Mouse (Mus musculus): Measurements from ENCODE around the gene Ubxn6. TPM values are rescaled to one million over a fixed set of nuclear protein-coding genes. Genes with fewer than 3 reads are reported as not detected.
"Not testable (repeated sequence)": the region's sequence is repeated elsewhere in the genome, so short reads cannot be mapped to it uniquely, and the experiment has no call there.

Gene Ubxn6
- polyA plus RNA-seq, 1 experiment from 2014 or later, result 75.6 TPM

GRCm38 (mm10) chr17:56080781-56081585, 6.2 kb upstream of the Ubxn6 start:
- Histone ChIP-seq H3K4me3 (replicated peaks; ENCODE audit: low read length) (peak overlapping the region; percentile 95), H3K4me2 (replicated peaks) (peak overlapping the region; percentile 93), H3K27me3 (ENCODE audit: control insufficient read depth, insufficient read depth, low read length) (no peaks in the 10 kb centered on the region), H3K36me3 (replicated peaks; ENCODE audit: control insufficient read depth, insufficient read depth) (peaks cover 31% of the 10 kb centered on the region), H3K27ac (peak overlapping the region; percentile 29; the same call in 1 of the 2 replicates), H3K9ac (peak overlapping the region; percentile 90), H3K4me1 (replicated peaks; ENCODE audit: control insufficient read depth, insufficient read depth, low read length) (peaks cover 24% of the 10 kb centered on the region), H3K9me3 (ENCODE audit: control insufficient read depth, low read length) (no peaks in the 10 kb centered on the region)
- DNase-seq (ENCODE audit: low spot score), result peak; percentile 76
- 8% methylated on average over 8 of the region's 8 CpGs for WGBS
- peak; percentile 44 for ATAC-seq (ENCODE audit: low FRiP score)

GRCm38 (mm10) chr17:56079921-56080320, 5.1 kb upstream of the Ubxn6 start:
- H3K27ac ChIP-seq, result peak overlapping the region; percentile 74; the same call in 1 of the 2 replicates
- ATAC-seq (ENCODE audit: low FRiP score), result no peak
- DNase-seq (ENCODE audit: low spot score), result no peak
- no peaks in the 10 kb centered on the region for H3K9me3 ChIP-seq (ENCODE audit: control insufficient read depth, low read length)
- H3K9ac ChIP-seq, result peak overlapping the region; percentile 90
- H3K4me1 ChIP-seq (replicated peaks; ENCODE audit: control insufficient read depth, insufficient read depth, low read length), result peaks cover 24% of the 10 kb centered on the region
- no peaks in the 10 kb centered on the region for H3K27me3 ChIP-seq (ENCODE audit: control insufficient read depth, insufficient read depth, low read length)
- H3K4me3 ChIP-seq (replicated peaks; ENCODE audit: low read length), result peak overlapping the region; percentile 95
- peaks cover 29% of the 10 kb centered on the region for H3K36me3 ChIP-seq (replicated peaks; ENCODE audit: control insufficient read depth, insufficient read depth)
- peak overlapping the region; percentile 93 for H3K4me2 ChIP-seq (replicated peaks)
- WGBS, result 2% methylated on average over 10 of the region's 11 CpGs

- H3K4me1 ChIP-seq (replicated peaks; ENCODE audit: control insufficient read depth, insufficient read depth, low read length), result peaks cover 26% of the 10 kb centered on the region
- ATAC-seq (ENCODE audit: low FRiP score) (peak; percentile 94), DNase-seq (ENCODE audit: low spot score) (peak; percentile 98)
- peak within 1 kb of the TSS; percentile 95 for H3K4me3 ChIP-seq (replicated peaks; ENCODE audit: low read length)
- H3K9me3 ChIP-seq (ENCODE audit: control insufficient read depth, low read length), result no peaks in the 10 kb centered on the region
- peaks cover 21% of the 10 kb centered on the region for H3K36me3 ChIP-seq (replicated peaks; ENCODE audit: control insufficient read depth, insufficient read depth)
- WGBS, result under 1% methylated on average over 61 of the region's 61 CpGs
- H3K27ac ChIP-seq, result peak within 1 kb of the TSS; percentile 74
- peak within 1 kb of the TSS; percentile 90 for H3K9ac ChIP-seq
- H3K27me3 ChIP-seq (ENCODE audit: control insufficient read depth, insufficient read depth, low read length), result no peaks in the 10 kb centered on the region
- H3K4me2 ChIP-seq (replicated peaks), result peak within 1 kb of the TSS; percentile 93
Observed at GRCm38 (mm10) chr17:56078880-56079795, 4.3 kb upstream of the Ubxn6 start, which contains the start of gene Hdgfl2. TSS of gene Hdgfl2 (plus strand) at chr17:56079634.

- Histone ChIP-seq H3K4me3 (replicated peaks; ENCODE audit: low read length) (peak overlapping the region; percentile 95), H3K4me1 (replicated peaks; ENCODE audit: control insufficient read depth, insufficient read depth, low read length) (peaks cover 31% of the 10 kb centered on the region), H3K36me3 (replicated peaks; ENCODE audit: control insufficient read depth, insufficient read depth) (peaks cover 16% of the 10 kb centered on the region), H3K4me2 (replicated peaks) (peak overlapping the region; percentile 93)
- ATAC-seq (ENCODE audit: low FRiP score); H3K27me3 ChIP-seq (ENCODE audit: control insufficient read depth, insufficient read depth, low read length); H3K9ac ChIP-seq; H3K27ac ChIP-seq; H3K9me3 ChIP-seq (ENCODE audit: control insufficient read depth, low read length); DNase-seq (ENCODE audit: low spot score): not testable (repeated sequence)
- 65% methylated on average over 9 of the region's 9 CpGs for WGBS
Observed at GRCm38 (mm10) chr17:56078361-56078760, 3.5 kb upstream of the Ubxn6 start.

- Histone ChIP-seq H3K27me3 (ENCODE audit: control insufficient read depth, insufficient read depth, low read length) (no peaks in the 10 kb centered on the region), H3K27ac (no peak overlapping the region), H3K36me3 (replicated peaks; ENCODE audit: control insufficient read depth, insufficient read depth) (peaks cover 16% of the 10 kb centered on the region), H3K4me1 (replicated peaks; ENCODE audit: control insufficient read depth, insufficient read depth, low read length) (peaks cover 31% of the 10 kb centered on the region), H3K9me3 (ENCODE audit: control insufficient read depth, low read length) (no peaks in the 10 kb centered on the region), H3K4me3 (replicated peaks; ENCODE audit: low read length) (no peak overlapping the region), H3K4me2 (replicated peaks) (no peak overlapping the region), H3K9ac (no peak overlapping the region)
- no peak for DNase-seq (ENCODE audit: low spot score)
- no peak for ATAC-seq (ENCODE audit: low FRiP score)
- 95% methylated on average over 5 of the region's 5 CpGs for WGBS
Observed at GRCm38 (mm10) chr17:56077523-56077922, 2.7 kb upstream of the Ubxn6 start.

GRCm38 (mm10) chr17:56074097-56074826, 566 bp downstream of the Ubxn6 start:
- peak overlapping the region; percentile 90 for H3K27ac ChIP-seq
- WGBS, result 9% methylated on average over 22 of the region's 22 CpGs
- peaks cover 7% of the 10 kb centered on the region for H3K4me1 ChIP-seq (replicated peaks; ENCODE audit: control insufficient read depth, insufficient read depth, low read length)
- ATAC-seq (ENCODE audit: low FRiP score) (peak; percentile 12; the same call in 1 of the 2 replicates), DNase-seq (ENCODE audit: low spot score) (peak; percentile 66)
- peak overlapping the region; percentile 82 for H3K9ac ChIP-seq
- no peaks in the 10 kb centered on the region for H3K9me3 ChIP-seq (ENCODE audit: control insufficient read depth, low read length)
- peak overlapping the region; percentile 63 for H3K4me3 ChIP-seq (replicated peaks; ENCODE audit: low read length)
- peak overlapping the region; percentile 79 for H3K4me2 ChIP-seq (replicated peaks)
- no peaks in the 10 kb centered on the region for H3K27me3 ChIP-seq (ENCODE audit: control insufficient read depth, insufficient read depth, low read length)
- peaks cover 42% of the 10 kb centered on the region for H3K36me3 ChIP-seq (replicated peaks; ENCODE audit: control insufficient read depth, insufficient read depth)

- Histone ChIP-seq H3K9ac (no peak overlapping the region), H3K4me2 (replicated peaks) (no peak overlapping the region), H3K4me1 (replicated peaks; ENCODE audit: control insufficient read depth, insufficient read depth, low read length) (peaks cover 7% of the 10 kb centered on the region), H3K36me3 (replicated peaks; ENCODE audit: control insufficient read depth, insufficient read depth) (peaks cover 62% of the 10 kb centered on the region), H3K27me3 (ENCODE audit: control insufficient read depth, insufficient read depth, low read length) (no peaks in the 10 kb centered on the region), H3K4me3 (replicated peaks; ENCODE audit: low read length) (no peak overlapping the region), H3K27ac (no peak overlapping the region), H3K9me3 (ENCODE audit: control insufficient read depth, low read length) (no peaks in the 10 kb centered on the region)
- WGBS, result 89% methylated on average over 5 of the region's 5 CpGs
- no peak for DNase-seq (ENCODE audit: low spot score)
- ATAC-seq (ENCODE audit: low FRiP score), result no peak
Observed at GRCm38 (mm10) chr17:56072243-56072642, 2.6 kb downstream of the Ubxn6 start.

GRCm38 (mm10) chr17:56071126-56071525, 3.7 kb downstream of the Ubxn6 start:
- peaks cover 72% of the 10 kb centered on the region for H3K36me3 ChIP-seq (replicated peaks; ENCODE audit: control insufficient read depth, insufficient read depth)
- no peak overlapping the region for H3K4me2 ChIP-seq (replicated peaks)
- H3K9me3 ChIP-seq (ENCODE audit: control insufficient read depth, low read length), result no peaks in the 10 kb centered on the region
- H3K27me3 ChIP-seq (ENCODE audit: control insufficient read depth, insufficient read depth, low read length), result no peaks in the 10 kb centered on the region
- peaks cover 7% of the 10 kb centered on the region for H3K4me1 ChIP-seq (replicated peaks; ENCODE audit: control insufficient read depth, insufficient read depth, low read length)
- no peak for ATAC-seq (ENCODE audit: low FRiP score)
- no peak overlapping the region for H3K4me3 ChIP-seq (replicated peaks; ENCODE audit: low read length)
- no peak for DNase-seq (ENCODE audit: low spot score)
- no peak overlapping the region for H3K27ac ChIP-seq
- no peak overlapping the region for H3K9ac ChIP-seq

Measured in hindbrain, embryonic 14.5 days (tissue).